Mouse (Mus musculus): ENCODE results near the gene Neurl1b. TPM values are rescaled to one million over a fixed set of nuclear protein-coding genes. Genes with fewer than 3 reads are reported as not detected.

Neurl1b gene
- total RNA-seq, 2 experiments from 2014 or later, result 16.8 to 17.2 TPM

DNA sequence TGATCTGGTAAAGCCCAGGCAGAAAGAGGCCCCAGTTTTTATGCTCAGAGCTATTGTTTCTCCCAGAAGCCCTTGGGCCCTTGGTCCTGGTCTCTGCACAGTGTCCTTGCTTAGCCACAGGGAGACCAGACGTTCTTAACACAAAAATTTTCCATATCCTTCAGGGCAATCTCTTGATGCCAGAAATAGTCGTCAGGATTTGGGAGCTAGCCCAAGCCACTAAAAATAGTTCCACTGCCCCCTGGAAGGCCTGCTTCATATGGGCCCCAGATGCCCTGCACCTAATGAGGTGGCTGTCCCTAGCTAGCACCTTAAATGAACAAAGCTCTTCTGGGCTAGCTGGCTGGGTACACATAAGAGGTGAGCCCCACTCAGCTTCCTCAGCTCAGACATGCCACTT lies 76.3 kb downstream of the Neurl1b start:
- no peak for DNase-seq (ENCODE audit: low spot score in 2 of 2)

DNA sequence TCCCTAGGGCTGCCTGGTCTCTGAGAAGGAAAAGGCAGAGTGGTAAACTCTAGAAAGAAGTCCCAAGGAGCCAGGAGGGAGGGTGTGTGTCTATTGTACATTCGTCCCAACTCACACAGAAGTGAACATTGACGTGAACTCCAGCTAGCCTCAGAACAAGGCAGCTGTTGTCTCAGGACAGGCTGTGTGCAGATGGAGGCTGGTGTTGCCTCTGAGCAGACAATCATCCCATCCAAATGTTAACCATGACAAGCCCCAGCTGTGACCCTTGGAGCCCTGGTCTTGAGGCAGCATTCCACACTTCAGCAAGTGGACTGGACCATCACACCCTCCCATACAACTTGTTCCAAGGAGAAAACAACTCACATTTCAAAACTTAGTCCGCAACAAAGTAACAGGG lies 77.6 kb downstream of the Neurl1b start:
- no peak for DNase-seq (ENCODE audit: low spot score in 2 of 2)

DNA sequence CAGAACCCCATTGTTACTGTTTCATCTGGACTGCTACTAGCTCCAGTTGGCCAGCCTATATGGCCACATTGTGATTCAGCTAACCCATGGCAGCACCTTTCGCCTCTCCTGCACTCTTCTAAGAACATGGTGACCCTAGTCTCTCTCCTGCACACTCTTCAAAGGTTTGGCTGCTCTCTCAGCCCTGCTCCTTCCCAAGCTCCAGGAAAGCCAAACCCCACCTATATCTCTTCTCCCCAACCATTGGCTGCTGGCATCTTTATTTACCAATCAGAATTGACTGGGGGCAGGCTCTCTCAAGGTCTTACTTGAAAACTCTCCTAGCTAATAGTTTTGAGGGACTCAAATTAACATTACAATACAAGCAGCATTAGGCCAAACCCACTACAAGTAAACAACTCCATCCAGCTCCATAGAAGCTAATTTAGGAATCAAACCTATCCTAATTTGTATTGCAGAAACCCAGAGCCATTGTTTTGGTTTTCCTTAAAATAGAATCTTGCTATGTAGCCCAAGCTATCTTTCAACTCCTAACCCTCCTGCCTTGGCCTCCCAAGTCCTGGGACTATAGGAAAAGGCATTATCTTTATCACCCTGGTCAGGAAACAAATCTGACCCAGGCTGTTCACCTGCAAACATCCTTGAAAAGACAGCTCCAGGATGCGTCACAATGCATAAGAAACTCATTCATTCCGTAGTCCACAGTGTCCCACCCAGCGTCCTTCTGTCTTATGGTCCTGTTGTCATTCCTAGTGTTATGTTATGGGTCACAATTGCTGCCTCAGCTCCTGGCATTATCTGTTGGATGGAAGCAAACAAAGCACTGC lies 80.2 kb downstream of the Neurl1b start:
- DNase-seq (ENCODE audit: low spot score in 2 of 2), result no peak

Other genes starting within 250 kb of the Neurl1b start
- under 1 TPM in 1 of 2 experiments, not detected in 1; 0.21 TPM for gene Pdia2, start 215.7 kb upstream of the Neurl1b start, total RNA-seq (2021)
- gene Rgs11, start 211.9 kb upstream of the Neurl1b start, total RNA-seq (2021), result 1 to 10 TPM in 1 of 2 experiments, under 1 TPM in 1; 0.65 to 1.3 TPM
- 1 to 10 TPM; 3.7 to 4.2 TPM for gene Arhgdig, start 207.0 kb upstream of the Neurl1b start, total RNA-seq (2021)
- gene Fam234a, start 170.6 kb upstream of the Neurl1b start, total RNA-seq (2021), result 10 to 100 TPM; 50.2 to 55.7 TPM
- gene Luc7l, start 161.9 kb upstream of the Neurl1b start, total RNA-seq (2021), result 10 to 100 TPM; 33.6 to 43.9 TPM
- gene Ergic1, start 146.7 kb downstream of the Neurl1b start, total RNA-seq (2021), result 100 to 1,000 TPM; 150 to 167 TPM
- gene Dusp1, start 147.3 kb downstream of the Neurl1b start, total RNA-seq (2021), result 10 to 100 TPM; 33.6 to 42.9 TPM
- 10 to 100 TPM; 54.0 to 54.7 TPM for gene Atp6v0e, start 248.4 kb downstream of the Neurl1b start, total RNA-seq (2021)